Mouse (Mus musculus): ENCODE results near the gene Rbl2.

DNA sequence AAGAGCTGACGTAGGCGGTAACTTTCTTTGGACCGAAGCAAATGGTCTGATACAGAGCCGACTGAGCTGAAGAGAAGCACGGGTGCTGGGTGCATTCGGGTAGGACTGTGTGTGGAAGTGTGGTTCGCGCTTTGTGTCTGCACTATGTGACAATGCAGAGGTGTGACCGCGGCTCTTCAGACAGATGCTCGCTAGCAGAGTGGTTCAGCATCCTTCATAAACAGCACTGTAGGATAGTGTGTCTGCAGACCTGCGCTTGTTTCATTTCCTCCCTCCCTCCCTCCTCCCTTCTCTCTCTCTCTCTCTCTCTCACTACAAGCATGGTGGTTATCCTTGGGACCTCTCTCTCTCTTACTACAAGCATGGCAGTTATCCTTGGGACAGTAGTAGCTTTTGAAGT lies 12.6 kb downstream of the Rbl2 start:
- TF ChIP-seq CTCF (IDR thresholded peaks at IDR 0.05; ENCODE audit: low read depth, low read length) (no peak), POLR2A (IDR thresholded peaks at IDR 0.05; ENCODE audit: borderline replicate concordance, low read depth, low read length) (no peak)
